Mouse (Mus musculus): ENCODE results near the gene Fam72a.

DNA sequence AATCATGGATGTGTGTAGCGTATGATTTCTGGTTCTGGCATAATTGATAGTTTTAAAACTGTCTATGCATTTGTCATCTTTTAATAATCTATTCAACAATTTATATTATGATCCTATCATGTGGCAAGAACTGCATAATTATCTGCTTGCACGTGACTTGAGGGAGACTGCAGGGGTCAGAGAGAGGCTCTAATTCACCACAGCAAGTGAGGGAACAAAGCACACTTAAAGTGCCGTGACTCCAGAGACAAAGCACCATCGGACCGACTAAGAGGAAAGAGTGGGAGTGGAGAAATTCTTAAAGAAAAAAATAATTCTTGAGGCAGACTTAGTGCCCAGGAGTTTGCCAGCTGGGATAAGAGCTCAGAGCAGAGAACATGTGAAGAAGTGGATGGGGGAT is 13.1 kb downstream of the Fam72a start:
- no peak for TF ChIP-seq CTCF (IDR thresholded peaks at IDR 0.05; ENCODE audit: low read depth)
- no peak for TF ChIP-seq EP300 (optimal IDR thresholded peaks at IDR 0.05)

All from stomach, postnatal 0 days (tissue).